Mouse (Mus musculus): ENCODE data around the gene Mmel1. TPM values are rescaled to one million over a fixed set of nuclear protein-coding genes. Genes with fewer than 3 reads are reported as not detected.

The Mmel1 gene
- polyA plus RNA-seq, 2 experiments from 2014 or later, result not detected

DNA sequence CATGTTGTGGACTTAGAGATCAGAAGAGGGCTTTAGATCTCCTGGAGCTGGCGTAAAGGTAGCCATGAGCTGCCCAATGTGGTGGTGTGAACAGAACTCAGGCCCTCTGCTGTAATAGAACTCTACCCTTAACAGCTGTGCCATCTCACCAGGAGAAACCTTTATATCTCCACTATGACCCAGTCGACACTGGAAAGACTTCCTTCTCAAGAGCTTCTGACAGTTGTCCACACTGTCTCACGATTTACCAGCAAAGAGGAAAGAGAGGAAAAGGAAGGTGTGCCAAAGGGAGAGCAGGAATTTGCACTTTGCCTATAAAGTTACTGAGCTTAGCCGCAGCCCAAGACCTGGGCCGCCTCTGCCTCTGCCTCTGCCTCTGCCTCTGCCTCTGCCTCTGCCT lies 72.4 kb downstream of the Mmel1 start:
- no peak for ATAC-seq

DNA sequence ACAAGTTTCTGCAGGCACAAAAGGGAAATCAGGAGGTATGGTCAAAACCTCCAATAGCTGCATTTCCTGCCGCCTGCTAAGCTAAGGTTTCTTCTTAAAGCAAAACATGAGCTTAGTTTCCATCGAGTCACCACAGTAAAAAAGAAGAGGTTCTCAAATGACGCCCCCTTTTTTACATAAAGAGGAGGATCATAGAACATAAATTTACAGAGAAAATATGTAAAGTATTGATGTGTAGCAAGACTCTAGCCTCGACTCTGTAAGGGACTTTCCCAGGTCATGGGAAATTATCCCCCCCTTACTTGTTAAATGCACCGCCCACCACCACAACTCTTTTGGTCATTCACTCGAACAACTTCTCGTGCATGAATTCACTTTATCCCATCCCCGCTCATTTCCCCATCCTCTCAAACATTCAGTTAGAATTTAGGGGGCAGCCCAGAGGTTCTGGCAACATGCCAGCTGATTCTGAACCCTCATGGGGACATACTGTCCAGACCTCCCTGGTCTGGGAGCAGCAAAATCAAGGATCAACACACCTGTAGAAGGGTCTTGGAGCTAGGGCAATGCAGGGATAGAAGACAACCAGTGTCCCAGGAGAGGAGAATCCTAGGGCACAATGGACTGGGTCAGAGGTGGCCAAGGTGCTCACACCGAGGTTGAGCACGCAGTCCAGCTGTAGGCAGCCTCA lies 73.4 kb downstream of the Mmel1 start:
- peak; percentile 71 for ATAC-seq

DNA sequence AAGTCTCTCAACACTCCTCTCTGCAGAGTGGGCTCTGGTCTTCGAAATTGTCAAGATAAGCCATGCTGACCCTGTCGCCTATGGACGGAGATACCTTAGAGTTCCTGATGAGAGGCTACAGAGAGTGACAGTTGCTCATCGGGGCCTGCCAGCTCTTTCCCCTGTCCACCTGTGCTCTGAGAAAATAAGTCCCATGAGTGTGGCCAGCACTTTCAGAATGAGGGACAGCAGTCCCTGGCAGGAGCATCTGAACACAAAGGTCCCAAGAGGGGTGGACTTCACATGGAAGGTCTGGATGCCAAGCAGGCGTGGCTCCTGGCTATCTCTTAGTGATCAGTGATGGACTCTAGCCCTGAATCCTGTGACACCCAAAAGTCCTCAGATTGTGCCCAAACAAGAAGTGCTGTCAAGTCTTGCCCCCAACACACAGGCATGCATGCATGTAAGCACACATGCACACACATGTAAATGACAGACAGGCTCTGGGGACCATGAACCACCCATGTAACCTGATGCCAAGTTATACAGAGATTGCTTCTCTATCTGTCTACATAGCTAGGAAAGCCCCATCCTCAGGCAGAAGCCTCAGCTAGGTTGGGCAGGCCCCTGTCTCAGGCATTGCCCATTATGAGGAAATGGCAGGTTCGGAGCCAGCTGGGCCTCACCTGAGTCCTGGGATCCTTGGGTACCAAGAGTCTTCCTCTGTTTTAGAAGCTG lies 74.1 kb downstream of the Mmel1 start:
- peak; percentile 1 for ATAC-seq

DNA sequence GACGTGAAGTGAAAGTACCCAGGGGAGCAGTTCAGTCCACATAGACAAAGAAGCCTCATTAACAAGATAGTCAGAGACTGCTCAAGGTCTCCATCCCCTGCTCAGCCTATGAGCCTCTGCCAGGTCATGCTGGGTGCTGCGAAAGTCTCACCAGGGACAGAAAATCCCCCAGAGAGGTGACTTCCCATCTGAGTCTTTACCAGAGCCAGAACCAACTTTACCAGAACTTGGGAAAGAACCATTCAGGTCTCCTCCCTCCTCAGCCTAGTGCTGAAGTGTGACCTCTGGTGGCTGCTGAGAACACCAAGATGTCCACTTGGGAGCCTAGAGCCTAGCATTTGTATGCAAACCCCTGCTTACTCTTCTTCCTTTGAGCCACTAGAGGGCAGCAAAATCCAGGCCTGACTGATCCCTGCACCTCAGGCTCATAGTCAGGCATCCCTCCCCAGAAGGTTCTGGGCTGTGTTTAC lies 74.8 kb downstream of the Mmel1 start:
- ATAC-seq, result peak; percentile 68

Other genes starting within 250 kb of the Mmel1 start
- 1 to 10 TPM in 1 of 2 experiments, under 1 TPM in 1; 0.41 to 4.1 TPM for gene Prdm16, start 232.7 kb upstream of the Mmel1 start, polyA plus RNA-seq (2017; shearing (Covaris generic))
- gene Actrt2, start 201.7 kb upstream of the Mmel1 start, polyA plus RNA-seq (2017; shearing (Covaris generic)), result not detected
- gene Ttc34, start 32.1 kb upstream of the Mmel1 start, polyA plus RNA-seq (2017; shearing (Covaris generic)), result not detected
- 1 to 10 TPM; 6.5 to 7.6 TPM for gene Fam213b, start 29.6 kb downstream of the Mmel1 start, polyA plus RNA-seq (2017; shearing (Covaris generic))
- gene Tnfrsf14, start 59.0 kb downstream of the Mmel1 start, polyA plus RNA-seq (2017; shearing (Covaris generic)), result 100 to 1,000 TPM in 1 of 2 experiments, 10 to 100 TPM in 1; 57.3 to 109 TPM
- gene Hes5, start 91.3 kb downstream of the Mmel1 start, polyA plus RNA-seq (2017; shearing (Covaris generic)), result 1 to 10 TPM; 1.0 to 1.1 TPM
- gene Pank4, start 94.5 kb downstream of the Mmel1 start, polyA plus RNA-seq (2017; shearing (Covaris generic)), result 10 to 100 TPM; 37.4 to 40.1 TPM
- not detected for gene Plch2, start 187.2 kb downstream of the Mmel1 start, polyA plus RNA-seq (2017; shearing (Covaris generic))
- 1 to 10 TPM; 5.6 to 8.6 TPM for gene Pex10, start 197.4 kb downstream of the Mmel1 start, polyA plus RNA-seq (2017; shearing (Covaris generic))
- gene Rer1, start 216.8 kb downstream of the Mmel1 start, polyA plus RNA-seq (2017; shearing (Covaris generic)), result 100 to 1,000 TPM; 109 to 129 TPM
- 1 to 10 TPM; 1.2 to 1.6 TPM for gene Morn1, start 217.0 kb downstream of the Mmel1 start, polyA plus RNA-seq (2017; shearing (Covaris generic))